Mouse (Mus musculus): Measurements from ENCODE around the gene Lekr1.
"Not testable (repeated sequence)": the region's sequence is repeated elsewhere in the genome, so short reads cannot be mapped to it uniquely, and the experiment has no call there.

DNA sequence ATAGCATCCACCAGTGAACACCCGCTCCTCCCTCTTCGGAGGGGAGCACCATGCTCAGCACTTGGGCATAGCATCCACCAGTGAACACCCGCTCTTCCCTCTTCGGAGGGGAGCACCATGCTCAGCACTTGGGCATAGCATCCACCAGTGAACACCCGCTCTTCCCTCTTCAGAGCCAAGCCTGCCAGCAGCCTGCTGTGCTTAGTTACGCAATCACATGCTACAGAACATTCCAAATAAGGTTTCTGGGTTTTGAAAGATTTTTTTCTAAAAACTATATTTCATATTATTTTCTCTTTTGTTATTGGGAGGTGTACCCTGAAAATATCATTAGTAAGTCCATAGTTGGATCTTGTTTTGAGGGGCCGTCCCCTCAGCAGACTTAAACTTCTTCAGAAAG lies 103.6 kb downstream of the Lekr1 start:
- TF ChIP-seq EP300 (optimal IDR thresholded peaks at IDR 0.05); CTCF (IDR thresholded peaks at IDR 0.05; ENCODE audit: low read depth): not testable (repeated sequence)
